Mouse (Mus musculus) Muller cell, postnatal 12 days (primary cell): ENCODE measurements around the gene Nes.

ENCODE experiments used
- DNase-seq: peaks from one replicate; pipeline ENCODE4 v3.0.0-alpha.2; 2015; ENCODE audit errors: inconsistent ontology term

Gene Nes

DNA sequence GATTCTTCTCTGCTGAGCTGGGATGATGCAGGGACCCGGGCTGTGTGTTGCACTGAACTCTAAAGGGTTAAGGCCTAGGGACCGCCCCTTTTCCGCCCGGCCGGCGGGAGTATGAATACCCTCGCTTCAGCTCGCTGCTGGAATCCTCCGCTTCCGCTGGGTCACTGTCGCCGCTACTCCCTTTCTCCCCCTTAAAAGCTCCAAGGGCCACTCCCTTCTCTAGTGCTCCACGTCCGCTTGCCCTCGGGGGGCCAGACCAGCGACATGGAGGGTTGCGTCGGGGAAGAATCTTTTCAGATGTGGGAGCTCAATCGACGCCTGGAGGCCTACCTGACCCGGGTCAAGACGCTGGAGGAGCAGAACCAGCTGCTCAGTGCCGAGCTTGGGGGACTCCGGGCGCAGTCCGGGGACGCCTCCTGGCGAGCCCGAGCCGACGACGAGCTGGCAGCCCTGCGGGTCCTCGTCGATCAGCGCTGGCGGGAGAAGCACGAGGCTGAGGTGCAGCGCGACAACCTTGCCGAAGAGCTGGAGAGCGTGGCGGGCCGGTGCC lies at the start of gene Nes:
TSS of gene Nes (plus strand) at position 140 of the 550 bp plus-strand sequence.
- peak; percentile 93 for DNase-seq

DNA sequence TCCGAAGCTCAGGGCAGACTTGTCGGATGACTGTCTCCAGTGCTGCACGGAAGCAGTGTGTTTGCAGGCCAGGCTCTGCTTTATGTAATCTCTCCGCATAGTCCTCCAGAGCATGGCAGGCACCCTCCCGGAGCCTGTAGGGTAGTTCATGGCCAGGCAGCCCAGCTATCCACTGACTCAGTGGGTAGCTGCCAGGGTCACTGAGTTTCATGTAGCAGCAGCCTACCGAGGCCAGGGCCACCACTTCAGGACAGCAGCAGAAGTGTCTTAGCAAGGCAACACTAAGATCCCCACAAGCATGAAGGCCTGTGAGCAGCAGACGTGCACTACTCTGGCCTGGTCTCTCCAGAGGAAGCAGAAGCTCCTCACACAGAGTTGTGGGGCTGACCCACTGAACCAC lies 45.9 kb upstream of the Nes start:
- no peak for DNase-seq

DNA sequence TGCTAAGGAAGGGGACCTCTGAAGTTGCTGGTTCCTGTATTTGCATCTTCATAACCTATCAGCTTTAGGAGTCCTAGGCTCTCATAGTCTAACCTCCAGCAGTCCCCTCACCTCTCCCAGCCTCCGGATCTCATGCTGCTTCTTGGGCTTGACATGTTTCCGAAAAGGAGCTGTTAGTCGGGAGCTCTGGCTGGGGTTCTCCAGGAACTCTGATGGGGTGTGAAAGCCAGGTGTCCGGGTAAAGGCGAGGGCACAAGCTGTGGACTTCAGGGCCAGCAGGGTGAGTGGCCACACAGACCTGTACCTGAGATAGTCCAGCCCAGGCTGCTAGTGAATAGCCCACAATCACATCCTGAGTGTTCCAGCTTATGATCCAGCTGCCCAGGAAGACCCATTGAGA lies 43.4 kb upstream of the Nes start:
- no peak for DNase-seq

GRCm38 (mm10) chr3:87929341-87930077 lies 41.4 kb upstream of the Nes start:
- DNase-seq, result no peak

DNA sequence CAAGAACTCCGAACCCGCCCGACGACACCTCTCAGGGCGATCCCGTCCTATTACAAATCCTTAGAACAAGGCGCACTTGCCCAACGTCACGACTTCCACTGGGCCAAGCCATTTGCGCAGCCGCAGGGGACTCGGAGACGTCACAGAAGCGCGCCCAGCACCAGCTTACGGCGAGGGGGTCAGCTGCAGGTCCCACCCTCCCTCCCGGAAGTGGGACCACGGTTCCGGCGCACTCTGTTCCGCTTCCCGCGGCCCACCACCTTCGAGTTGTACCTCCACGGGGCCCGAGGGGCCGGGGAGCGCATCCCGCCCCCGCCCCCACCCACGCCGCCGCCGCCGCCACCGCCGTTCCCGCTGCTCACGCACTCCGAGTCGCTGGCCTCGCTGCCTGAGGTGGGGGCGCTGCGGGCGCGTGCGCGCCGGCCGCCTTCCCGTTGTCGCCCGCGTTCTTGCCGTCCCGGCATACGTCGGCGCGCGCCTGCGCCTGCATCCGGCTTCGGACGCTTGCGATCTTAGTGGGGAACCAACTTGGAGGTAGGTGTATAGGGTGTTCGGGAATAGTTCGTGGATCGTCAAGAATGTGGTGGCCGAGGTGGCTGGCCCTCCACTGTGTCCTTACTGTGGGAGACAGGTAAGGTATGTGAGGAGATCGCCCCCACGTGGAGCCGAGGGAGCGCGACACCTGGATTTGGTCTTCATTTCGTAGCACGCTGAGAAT lies 40.6 kb upstream of the Nes start, which contains the start of the genes Isg20l2 and Rrnad1:
TSS of gene Isg20l2 (plus strand) at position 237 of the 718 bp plus-strand sequence.
TSS of gene Rrnad1 (minus strand) at position 640 of the 718 bp plus-strand sequence.
- peak; percentile 96 for DNase-seq

DNA sequence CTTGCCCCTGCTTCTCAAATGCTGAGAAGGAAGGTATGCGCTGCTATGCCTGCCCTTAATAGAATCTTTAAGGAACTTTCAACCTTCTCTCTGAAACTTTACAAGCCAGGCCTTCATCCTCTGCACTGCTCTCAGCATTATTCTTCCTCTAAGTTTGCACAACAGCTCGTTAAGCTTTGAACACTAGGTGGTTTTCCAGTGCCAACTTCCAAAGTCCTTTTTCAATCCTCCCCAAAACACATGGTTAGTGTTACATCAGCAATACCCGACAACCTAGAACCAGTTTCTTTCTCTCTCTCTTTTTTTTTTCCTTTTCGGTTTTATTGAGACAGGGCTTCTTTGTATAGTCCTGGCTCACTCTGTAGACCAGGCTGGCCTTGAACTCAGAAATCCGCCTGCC lies 36.9 kb upstream of the Nes start:
- no peak for DNase-seq

DNA sequence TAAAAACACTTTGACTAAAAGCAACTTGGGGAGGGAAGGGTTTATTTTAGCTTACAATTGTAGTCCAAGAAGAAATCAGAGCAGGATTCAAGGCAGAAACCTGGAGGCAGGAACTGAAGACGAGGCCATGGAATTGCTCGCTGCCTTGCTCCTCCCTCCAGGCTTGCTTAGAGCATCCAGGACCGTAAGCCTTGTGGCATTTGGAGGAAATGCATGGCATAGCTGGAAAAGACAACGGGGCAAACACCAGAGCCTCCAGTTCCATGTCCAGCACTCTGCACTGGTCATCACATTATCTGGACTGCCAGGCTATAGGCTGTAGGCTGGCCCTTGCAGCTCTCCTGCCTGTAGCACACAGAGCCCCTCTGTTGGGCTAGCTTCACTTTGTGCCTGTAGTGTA lies 36.4 kb upstream of the Nes start:
- DNase-seq, result no peak

GRCm38 (mm10) chr3:87935201-87935600 lies 35.7 kb upstream of the Nes start:
- no peak for DNase-seq

GRCm38 (mm10) chr3:87935776-87936175 lies 35.1 kb upstream of the Nes start:
- DNase-seq, result peak; percentile 80

- DNase-seq, result no peak
Measured at GRCm38 (mm10) chr3:87940611-87941010, 30.3 kb upstream of the Nes start.

DNA sequence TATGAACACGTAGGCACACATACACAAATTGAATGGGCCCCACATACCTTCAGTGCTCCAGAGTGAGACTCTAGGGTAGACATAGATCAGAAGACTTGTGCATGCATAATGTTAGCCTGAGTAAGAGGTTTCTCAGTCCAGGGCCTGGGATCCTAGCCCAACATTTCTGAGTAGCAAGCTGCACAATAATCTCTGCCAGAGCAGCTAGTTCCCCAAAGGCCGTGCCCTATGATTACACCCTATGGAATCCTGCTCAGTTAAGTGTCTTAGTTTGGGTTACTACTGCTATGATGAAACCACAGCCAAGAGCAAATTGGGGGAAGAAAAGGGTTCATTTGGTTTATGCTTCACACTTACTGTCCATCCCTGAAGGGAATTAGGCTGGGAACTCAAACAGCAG lies 28.4 kb upstream of the Nes start:
- DNase-seq, result peak; percentile 68

DNA sequence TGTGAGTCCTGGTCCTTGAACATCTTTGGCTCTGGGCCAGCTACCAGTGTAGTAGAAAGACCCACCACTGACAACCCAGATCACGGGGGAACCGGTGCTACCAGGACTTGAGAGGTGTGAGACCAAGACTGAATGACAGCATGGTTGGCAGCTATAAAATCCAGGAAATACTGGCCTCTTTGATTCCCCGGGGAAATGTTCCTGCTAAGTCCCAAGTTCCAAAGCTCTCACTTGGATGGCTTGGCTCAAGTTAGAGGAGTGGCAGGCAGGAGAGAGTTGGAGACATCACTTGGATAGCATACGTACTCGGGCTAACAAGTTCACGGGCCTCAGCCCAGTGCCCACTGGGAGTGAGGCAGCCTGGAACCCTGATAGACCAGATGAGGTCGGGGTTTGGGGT lies 27.3 kb upstream of the Nes start:
- DNase-seq, result no peak

GRCm38 (mm10) chr3:87944838-87945600 lies 25.9 kb upstream of the Nes start:
- peak; percentile 37 for DNase-seq

- no peak for DNase-seq
Measured at GRCm38 (mm10) chr3:87945781-87946540, 24.9 kb upstream of the Nes start.

DNA sequence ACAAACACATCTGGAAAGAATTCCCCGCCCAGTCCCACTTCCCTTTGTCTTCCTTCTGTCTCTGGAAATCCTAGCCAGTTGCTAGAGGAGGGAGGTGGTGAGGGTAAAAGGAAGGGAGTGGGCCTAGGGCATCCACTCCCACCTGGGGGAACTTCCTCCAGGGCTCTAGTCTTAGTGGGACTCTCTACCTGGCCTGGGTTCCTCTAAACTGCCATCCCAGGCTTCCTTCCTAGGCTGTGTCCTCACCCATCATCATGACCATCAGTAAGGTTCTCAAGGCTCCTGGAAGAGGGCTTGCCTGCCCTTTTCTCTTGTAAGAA lies 24.4 kb upstream of the Nes start:
- no peak for DNase-seq

DNA sequence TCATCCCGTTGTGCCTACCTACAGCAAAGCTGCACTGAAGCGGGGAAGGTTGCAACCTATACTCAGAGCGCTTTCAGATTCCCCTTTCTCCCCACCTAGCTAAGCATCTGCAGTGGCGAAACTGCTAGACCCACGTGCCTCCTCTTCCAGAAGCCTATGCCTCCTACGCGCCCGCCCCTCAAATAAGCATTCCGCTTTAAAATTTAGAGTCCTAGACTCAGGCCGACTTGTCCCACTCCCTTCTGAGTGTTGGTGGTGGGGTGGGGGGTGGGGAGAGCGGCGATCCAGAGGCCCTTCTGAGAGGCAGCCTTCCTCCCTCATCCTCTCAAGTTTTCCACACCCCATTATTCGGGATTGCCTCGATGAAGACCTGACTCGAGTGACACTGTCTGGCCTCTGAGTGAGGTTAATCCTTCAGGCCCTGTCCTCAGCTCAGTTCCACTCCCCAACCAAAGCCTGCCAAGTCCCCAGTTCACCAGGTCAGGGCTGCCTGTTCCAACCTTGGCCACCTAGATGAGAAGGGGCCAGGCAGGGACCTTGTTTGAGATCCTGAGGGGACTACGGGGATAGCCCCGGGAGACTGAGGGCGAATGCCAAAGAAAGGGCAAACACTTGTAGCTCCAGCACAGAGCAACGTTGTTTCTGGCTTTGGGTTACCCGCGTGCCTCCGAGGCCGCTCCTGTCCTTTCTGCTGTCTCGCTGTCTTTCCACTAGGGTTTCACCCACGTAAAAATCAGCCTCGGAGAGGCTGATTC lies 23.6 kb upstream of the Nes start:
- DNase-seq, result no peak

- no peak for DNase-seq
Measured at GRCm38 (mm10) chr3:87947811-87948199, 23.1 kb upstream of the Nes start.

GRCm38 (mm10) chr3:87948378-87949265 lies 22.3 kb upstream of the Nes start, which contains the start of gene Crabp2:
TSS of gene Crabp2 (plus strand) at chr3:87948666.
- DNase-seq, result peak; percentile 44

DNA sequence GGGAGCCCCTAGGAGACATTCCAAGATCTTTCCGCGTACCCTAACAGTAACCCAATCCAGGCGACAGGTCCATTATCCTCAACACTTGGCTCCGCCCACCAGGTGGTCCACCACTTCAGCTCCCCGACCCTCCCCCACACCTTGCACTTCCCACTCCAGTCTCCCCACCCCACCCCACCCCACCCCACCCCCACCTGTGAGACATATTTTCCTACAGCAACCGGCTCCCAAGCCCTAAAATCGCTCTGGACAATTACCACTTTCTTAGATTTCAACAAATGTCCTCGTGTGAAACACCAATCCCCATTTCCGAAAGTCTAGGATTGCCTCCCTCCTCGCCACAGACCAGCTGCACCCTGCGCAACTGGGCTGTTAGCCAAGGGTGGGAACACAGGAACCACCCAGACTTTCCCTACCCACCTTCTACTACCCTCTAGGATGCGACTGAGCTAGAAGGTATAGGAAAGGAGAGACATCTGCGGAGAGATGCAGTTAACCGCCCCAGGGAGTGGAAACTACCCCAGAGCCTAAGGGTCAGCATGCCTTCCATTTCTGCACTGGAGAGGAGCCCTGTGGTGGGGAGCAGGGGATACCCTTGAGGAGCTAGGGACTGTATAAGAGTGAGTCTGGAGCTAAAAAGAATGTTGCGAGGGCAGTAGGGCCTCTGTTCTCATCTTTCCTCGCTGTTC lies 21.5 kb upstream of the Nes start:
- no peak for DNase-seq
